Comparison of ENCODE assay signal across 19 mouse cellular contexts in genomic region chr12:98453161-98453560, GRCm38 (mm10).
DNase-seq lines count a peak whose midpoint lies in the region; TF ChIP-seq lines count a peak whose summit lies in the region.
"Had no signal": no experiment of that assay in that cellular context is flagged by ENCODE, and none has a peak within 500 bp of the region (broad histone marks: within the 10 kb centered on the region; RNA-seq: fewer than 3 reads in every experiment).

No protein-coding gene starts in this region.

- no peaks in the 10 kb centered on the region for H3K36me3 ChIP-seq in testis, adult 2 months (ENCODE audit: control insufficient read depth, insufficient read depth, low read length)
- H3K36me3 ChIP-seq: embryonic facial prominence, embryonic 15.5 days; limb, embryonic 12.5 days; liver, embryonic 13.5 days had no signal

- TF ChIP-seq CTCF in testis, adult 2 months (IDR thresholded peaks at IDR 0.05; ENCODE audit: control insufficient read depth, insufficient read depth, insufficient replicate concordance, low read depth, low read length): no peak

- DNase-seq in testis, postnatal 10 days (ENCODE audit: low spot score): no peak
- DNase-seq in cerebellum, adult 11 months: peak; percentile 89
- peak; percentile 84 to 92 for DNase-seq in cerebellum, postnatal 14 days
- peak; percentile 20 for DNase-seq in thymus, postnatal 4 days
- DNase-seq in urinary bladder, adult 18-20 months (ENCODE audit: low spot score in 2 of 2): no peak
- no peak for DNase-seq in Muller cell, postnatal 12 days (ENCODE audit: inconsistent ontology term)
- DNase-seq: adrenal gland, postnatal 10 days; embryo, embryonic 11 days; heart, adult 18-20 months; kidney, adult 11 months; liver, embryonic 13.5 days; midbrain, embryonic 14.5 days had no signal

- no peak overlapping the region for H3K27ac ChIP-seq in testis, adult 2 months (ENCODE audit: control insufficient read depth, insufficient read depth, low read depth, low read length)
- H3K27ac ChIP-seq: embryonic facial prominence, embryonic 15.5 days; forebrain, embryonic 10.5 days; hindbrain, postnatal 0 days; kidney, postnatal 0 days; left cerebral cortex, adult 2 months; limb, embryonic 12.5 days; liver, embryonic 13.5 days had no signal

- H3K4me3 ChIP-seq in testis, adult 2 months (ENCODE audit: control insufficient read depth, low read depth, low read length): no peak overlapping the region
- H3K4me3 ChIP-seq: embryonic facial prominence, embryonic 15.5 days; forebrain, embryonic 10.5 days; left cerebral cortex, adult 2 months; limb, embryonic 12.5 days; liver, embryonic 13.5 days had no signal

- peak; percentile 47; the same call in 1 of the 2 replicates for TF ChIP-seq POLR2A in testis, adult 2 months (IDR thresholded peaks at IDR 0.05; ENCODE audit: control insufficient read depth, low read depth, low read length)

- no peaks in the 10 kb centered on the region for H3K4me1 ChIP-seq in testis, adult 2 months (ENCODE audit: control insufficient read depth, insufficient read depth, low read length)
- H3K4me1 ChIP-seq: embryonic facial prominence, embryonic 15.5 days; limb, embryonic 12.5 days; liver, embryonic 13.5 days had no signal

- no peaks in the 10 kb centered on the region for H3K27me3 ChIP-seq in testis, adult 2 months (ENCODE audit: control insufficient read depth, insufficient read depth, low read length)
- H3K27me3 ChIP-seq: embryonic facial prominence, embryonic 15.5 days; limb, embryonic 12.5 days; liver, embryonic 13.5 days had no signal

Comparison
In these comparisons a context has a peak if more than half of its experiments do, and no peak if none do; other contexts are left out.
1. DNase-seq: peak in cerebellum, adult 11 months (single experiment), cerebellum, postnatal 14 days (2 of 2) and thymus, postnatal 4 days (single experiment); none in testis, postnatal 10 days (single experiment), urinary bladder, adult 18-20 months (0 of 2) and Muller cell, postnatal 12 days (single experiment).